Mouse (Mus musculus) heart, adult 2 months (tissue): ENCODE results near the gene Dnhd1. TPM values are rescaled to one million over a fixed set of nuclear protein-coding genes. Genes with fewer than 3 reads are reported as not detected.

Experiments used
- DNase-seq, 2 experiments: peaks; one replicate each; pipeline ENCODE4 v3.0.0; 2021
- H3K27ac ChIP-seq: fragments of 200-600 bp; 2 replicates; pipeline ENCODE4 v1.8.1; 2022
- H3K27me3 ChIP-seq: fragments of 200-500 bp; 2 replicates; pipeline ENCODE4 v1.6.1; 2012; ENCODE audit warnings: mild to moderate bottlenecking, low read length, inconsistent platforms, mixed read lengths; ENCODE audit not compliant: control insufficient read depth, insufficient read depth
- H3K36me3 ChIP-seq: fragments of 200-500 bp; 2 replicates; pipeline ENCODE4 v1.6.1; 2012; ENCODE audit warnings: low read length, inconsistent platforms; ENCODE audit not compliant: control insufficient read depth, insufficient read depth
- H3K4me1 ChIP-seq: fragments of 200-500 bp; 2 replicates; pipeline ENCODE4 v1.6.1; 2011; ENCODE audit warnings: low read length; ENCODE audit not compliant: control insufficient read depth, insufficient read depth
- H3K4me3 ChIP-seq: fragments of 200-600 bp; 2 replicates; pipeline ENCODE4 v1.8.1; 2022
- H3K79me2 ChIP-seq: fragments of 200-500 bp; replicated peaks from 2 replicates; pipeline ENCODE4 v1.6.1; 2012; ENCODE audit warnings: mild to moderate bottlenecking, inconsistent platforms, low read length, moderate library complexity, mixed read lengths; ENCODE audit not compliant: control insufficient read depth, insufficient read depth
- H3K9ac ChIP-seq: fragments of 200-500 bp; 2 replicates; pipeline ENCODE4 v1.6.1; 2012; ENCODE audit warnings: low read depth, mild to moderate bottlenecking, control low read depth, inconsistent platforms, low read length, mixed read lengths
- CTCF ChIP-seq: fragments of 200-600 bp; IDR thresholded peaks from 2 replicates; pipeline ENCODE4 v1.8.1; 2022; ENCODE audit warnings: antibody characterized with exemption, mild to moderate bottlenecking, moderate library complexity
- EP300 ChIP-seq: fragments of 200-500 bp; IDR thresholded peaks from 2 replicates; pipeline ENCODE4 v1.6.1; 2011; ENCODE audit warnings: low read depth, low read length, control low read depth; ENCODE audit not compliant: insufficient read depth
- POLR2A ChIP-seq: fragments of 200-500 bp; IDR thresholded peaks from 2 replicates; pipeline ENCODE4 v1.6.1; 2011; ENCODE audit warnings: mild to moderate bottlenecking, low read depth, low read length, control low read depth; ENCODE audit not compliant: insufficient read depth
- WGBS: fragments of 180-500 bp; shearing (Covaris S2); methylation state at CpG from one replicate; pipeline ENCODE4 v1.1.7; 2018; 5-methylcytosine and 5-hydroxymethylcytosine counted together
- intact Hi-C: fragments of 180-260 bp; cut with DNase I; formaldehyde crosslinking; loops from one replicate; pipeline ENCODE4 v1.15.1; 2025
- polyA plus RNA-seq: library from polyadenylated mRNA; depleted of rRNA; stranded (reverse); fragments of >200 nt; gene quantifications from 2 replicates; pipeline ENCODE4 v1.2.3, GENCODE M21; 2012
- total RNA-seq, 2 experiments: library from RNA; stranded (reverse); gene quantifications; 2 replicates each; pipeline ENCODE4 v1.2.3; 2021

Dnhd1 gene
- total and polyA plus RNA-seq, 3 experiments, result 0.14 to 1.1 (median 0.29) TPM

GRCm38 (mm10) chr7:105640233-105640893, 10.3 kb upstream of the Dnhd1 start, which contains the start of the genes Arfip2 and Gm45799:
Arfip2 (minus strand) TSS chr7:105640416.
Gm45799 (plus strand) TSS chr7:105640552.
- H3K27ac ChIP-seq, result peak within 1 kb of the TSS; percentile 91
- H3K4me1 ChIP-seq, result peaks cover 10% of the 10 kb centered on the region
- no peaks in the 10 kb centered on the region for H3K79me2 ChIP-seq
- under 1% methylated on average over 45 of the region's 45 CpGs for WGBS
- DNase-seq, result peak; percentile 96
- TF ChIP-seq CTCF (no peak), POLR2A (peak; percentile 91)
- peaks cover 10% of the 10 kb centered on the region for H3K36me3 ChIP-seq
- H3K9ac ChIP-seq, result peak within 1 kb of the TSS; percentile 83
- intact Hi-C loops, result loop anchor here (5.0 kb wide), 3 partner anchors 88 to 172 kb away; partner anchors contain the start of genes Mrpl17 and Smpd1
- H3K4me3 ChIP-seq, result peak within 1 kb of the TSS; percentile 68
- no peaks in the 10 kb centered on the region for H3K27me3 ChIP-seq

DNA sequence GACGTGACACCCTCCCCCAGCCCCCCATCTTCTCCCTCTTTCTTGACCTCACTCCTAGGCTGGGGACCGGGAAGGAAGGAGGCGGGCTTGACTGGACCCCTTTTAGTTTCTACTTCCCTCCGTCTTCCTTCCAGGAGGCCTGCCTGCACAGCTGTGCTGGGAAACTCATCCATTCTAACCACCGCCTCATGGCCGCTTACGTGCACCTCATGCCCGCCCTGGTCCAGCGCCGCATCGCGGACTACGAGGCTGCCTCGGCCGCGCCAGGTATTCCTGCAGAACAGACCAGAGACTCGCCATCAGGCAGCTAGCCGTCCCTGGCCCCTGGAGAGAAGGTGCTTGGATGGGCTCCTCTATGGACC, 9.8 kb upstream of the Dnhd1 start:
- Histone ChIP-seq H3K4me3 (peak overlapping the region; percentile 68), H3K79me2 (no peaks in the 10 kb centered on the region), H3K36me3 (peaks cover 10% of the 10 kb centered on the region), H3K9ac (peak overlapping the region; percentile 80), H3K27ac (peak overlapping the region; percentile 91), H3K27me3 (no peaks in the 10 kb centered on the region), H3K4me1 (peaks cover 10% of the 10 kb centered on the region)
- intact Hi-C loops, result loop anchor here (5.0 kb wide), 3 partner anchors 89 to 171 kb away; partner anchors contain the start of genes Mrpl17 and Smpd1
- no peak for DNase-seq
- under 1% methylated on average over 18 of the region's 18 CpGs for WGBS
- TF ChIP-seq POLR2A (no peak), EP300 (no peak), CTCF (no peak)

GRCm38 (mm10) chr7:105641936-105642335, 8.7 kb upstream of the Dnhd1 start:
- TF ChIP-seq EP300, result no peak
- TF ChIP-seq CTCF, result no peak
- TF ChIP-seq POLR2A, result no peak
- Histone ChIP-seq H3K79me2 (no peaks in the 10 kb centered on the region), H3K36me3 (peaks cover 10% of the 10 kb centered on the region), H3K27me3 (no peaks in the 10 kb centered on the region), H3K9ac (no peak overlapping the region), H3K4me3 (no peak overlapping the region; the same call in 1 of the 2 replicates), H3K27ac (peak overlapping the region; percentile 48), H3K4me1 (peaks cover 10% of the 10 kb centered on the region)
- WGBS, result 27% methylated on average over 3 of the region's 3 CpGs
- intact Hi-C loops, result loop anchor here (5.0 kb wide), 3 partner anchors 90 to 170 kb away; partner anchors contain the start of genes Mrpl17 and Smpd1
- no peak for DNase-seq

DNA sequence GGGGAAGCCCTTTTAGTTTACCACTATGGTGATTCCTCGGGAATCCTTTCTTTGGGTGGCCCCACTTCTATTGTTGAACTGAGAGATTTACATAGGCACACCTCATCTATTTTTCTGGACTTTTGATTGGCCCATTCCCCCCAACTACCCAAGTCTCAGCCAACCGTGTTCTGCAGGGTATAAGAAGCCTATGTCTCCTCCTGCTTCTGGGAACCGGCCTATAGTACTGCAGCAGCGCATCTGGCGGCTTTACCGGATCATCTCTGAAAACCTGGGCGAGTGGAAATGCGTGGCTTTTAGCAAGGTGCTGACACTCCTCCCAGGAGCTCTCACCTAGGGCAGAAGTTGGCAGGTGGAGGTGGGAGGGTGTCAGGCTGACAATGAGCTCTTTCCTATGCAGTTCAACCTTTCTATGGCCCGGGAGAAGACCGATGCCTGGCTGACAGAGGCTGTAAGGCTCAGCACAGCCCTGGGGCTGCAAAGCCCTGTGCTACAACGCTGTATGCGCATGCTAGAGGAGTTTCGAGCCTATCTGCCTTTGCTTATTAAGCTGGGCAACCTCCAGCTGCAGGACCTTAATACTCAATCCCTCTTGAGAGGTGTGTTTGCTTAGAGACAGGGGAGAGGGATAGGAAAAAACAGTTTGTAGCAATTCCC, 35.0 kb downstream of the Dnhd1 start:
- TF ChIP-seq CTCF (no peak), EP300 (no peak), POLR2A (no peak)
- Histone ChIP-seq H3K36me3 (no peaks in the 10 kb centered on the region), H3K27ac (no peak overlapping the region), H3K27me3 (no peaks in the 10 kb centered on the region), H3K9ac (no peak overlapping the region), H3K4me1 (no peaks in the 10 kb centered on the region), H3K79me2 (no peaks in the 10 kb centered on the region), H3K4me3 (no peak overlapping the region)
- 31% methylated on average over 13 of the region's 13 CpGs for WGBS
- intact Hi-C loops, result no loop called here
- DNase-seq, result no peak

DNA sequence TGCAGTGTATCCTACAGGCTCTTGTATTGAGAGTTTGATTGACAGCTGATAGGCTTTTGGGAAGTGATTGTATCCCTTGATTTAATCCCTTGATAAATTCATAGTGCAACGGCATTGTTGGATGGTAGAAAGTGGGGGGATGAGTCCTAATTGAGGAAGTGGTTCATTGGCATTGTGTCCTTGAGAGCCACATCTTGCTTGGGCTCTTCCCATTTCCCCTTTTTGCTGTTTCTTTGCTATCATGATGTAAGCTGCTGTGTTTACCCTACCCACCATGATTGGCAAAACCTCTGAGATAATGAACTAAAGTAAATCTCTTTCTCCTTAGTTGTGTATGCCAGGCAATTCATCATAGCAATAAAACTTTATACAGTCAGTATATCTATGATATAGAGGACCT, 40.2 kb downstream of the Dnhd1 start:
- TF ChIP-seq EP300 (no peak), CTCF (no peak), POLR2A (no peak)
- H3K9ac ChIP-seq, result no peak overlapping the region
- no peaks in the 10 kb centered on the region for H3K27me3 ChIP-seq
- no peaks in the 10 kb centered on the region for H3K4me1 ChIP-seq
- no peak overlapping the region for H3K27ac ChIP-seq
- no peak overlapping the region for H3K4me3 ChIP-seq
- no peak for DNase-seq
- H3K36me3 ChIP-seq, result no peaks in the 10 kb centered on the region
- WGBS, result 56% methylated on average over 1 of the region's 1 CpGs
- H3K79me2 ChIP-seq, result no peaks in the 10 kb centered on the region
- intact Hi-C loops, result no loop called here

- TF ChIP-seq POLR2A, result no peak
- no peak for TF ChIP-seq EP300
- no peak for TF ChIP-seq CTCF
- intact Hi-C loops, result no loop called here
- DNase-seq, result no peak
- no peaks in the 10 kb centered on the region for H3K27me3 ChIP-seq
- H3K4me3 ChIP-seq, result no peak overlapping the region
- no peak overlapping the region for H3K27ac ChIP-seq
- H3K9ac ChIP-seq, result no peak overlapping the region
- H3K79me2 ChIP-seq, result no peaks in the 10 kb centered on the region
- H3K4me1 ChIP-seq, result no peaks in the 10 kb centered on the region
- 83% methylated on average over 16 of the region's 16 CpGs for WGBS
- H3K36me3 ChIP-seq, result no peaks in the 10 kb centered on the region
Measured at GRCm38 (mm10) chr7:105703184-105703583, 52.6 kb downstream of the Dnhd1 start.
